Mouse (Mus musculus) olfactory bulb, adult 2 months (tissue): ENCODE measurements around the gene Irgm2.

ENCODE experiments used
- CTCF ChIP-seq: fragments of 200-500 bp; IDR thresholded peaks from 2 replicates; pipeline ENCODE4 v1.5.1; 2012; ENCODE audit warnings: low read depth, mild to moderate bottlenecking, low read length, moderate library complexity; ENCODE audit not compliant: insufficient read depth
- POLR2A ChIP-seq: fragments of 200-500 bp; IDR thresholded peaks from 2 replicates; pipeline ENCODE4 v1.6.1; 2012; ENCODE audit warnings: mild to moderate bottlenecking, low read depth, low read length, moderate library complexity; ENCODE audit not compliant: insufficient read depth

GRCm38 (mm10) chr11:58156871-58157270, 42.5 kb upstream of the Irgm2 start:
- no peak for TF ChIP-seq CTCF
- TF ChIP-seq POLR2A = no peak
